Mouse (Mus musculus) right cerebral cortex, postnatal 14 days (tissue): ENCODE measurements around the gene Dnph1.
A peak's percentile ranks its signal among the peaks of the same experiment; 100 is the strongest.
"Not testable (repeated sequence)": the region's sequence is repeated elsewhere in the genome, so short reads cannot be mapped to it uniquely, and the experiment has no call there.

Experiments
- DNase-seq: peaks from one replicate; pipeline ENCODE4 v3.0.0; 2022

Gene Dnph1

DNA sequence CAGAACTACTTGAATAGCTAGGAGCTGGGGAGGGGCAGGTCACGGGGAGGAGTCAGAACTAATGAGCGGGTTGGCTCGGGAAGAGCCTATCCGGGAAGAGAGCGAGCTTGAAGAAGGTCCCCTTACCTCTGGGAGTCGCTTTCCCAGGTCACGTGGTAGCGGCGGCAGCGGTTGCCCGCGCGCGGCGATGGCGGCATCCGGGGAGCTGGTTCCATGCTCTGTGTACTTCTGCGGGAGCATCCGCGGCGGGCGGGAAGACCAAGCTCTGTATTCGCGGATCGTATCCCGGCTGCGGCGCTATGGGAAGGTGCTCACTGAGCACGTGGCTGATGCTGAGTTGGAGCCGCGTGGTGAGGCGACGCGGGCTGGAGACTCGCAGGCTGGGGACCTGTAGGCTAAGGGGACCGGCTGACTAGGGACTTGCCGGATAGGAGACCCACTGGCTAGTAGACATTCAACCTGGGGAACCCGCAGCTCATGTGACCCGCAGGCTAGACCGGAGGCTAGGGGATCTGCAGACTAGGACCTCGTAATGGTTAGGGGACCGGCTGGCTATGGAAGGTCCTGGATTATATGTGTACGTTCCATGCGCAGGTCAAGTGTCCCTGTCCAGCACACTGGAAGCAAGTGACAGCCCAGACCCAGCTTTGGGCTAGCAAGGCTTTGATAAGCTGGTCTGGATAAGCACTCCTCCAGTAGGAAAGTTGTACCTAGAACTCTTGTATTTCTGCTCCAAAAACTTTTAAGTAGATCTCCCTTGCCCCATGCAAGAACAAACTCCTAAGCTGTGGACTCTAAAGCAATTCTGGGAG is at the start of gene Dnph1:
Gene Dnph1 (plus strand): TSS at position 89 of the 812 bp plus-strand sequence.
- peak; percentile 77 for DNase-seq

DNA sequence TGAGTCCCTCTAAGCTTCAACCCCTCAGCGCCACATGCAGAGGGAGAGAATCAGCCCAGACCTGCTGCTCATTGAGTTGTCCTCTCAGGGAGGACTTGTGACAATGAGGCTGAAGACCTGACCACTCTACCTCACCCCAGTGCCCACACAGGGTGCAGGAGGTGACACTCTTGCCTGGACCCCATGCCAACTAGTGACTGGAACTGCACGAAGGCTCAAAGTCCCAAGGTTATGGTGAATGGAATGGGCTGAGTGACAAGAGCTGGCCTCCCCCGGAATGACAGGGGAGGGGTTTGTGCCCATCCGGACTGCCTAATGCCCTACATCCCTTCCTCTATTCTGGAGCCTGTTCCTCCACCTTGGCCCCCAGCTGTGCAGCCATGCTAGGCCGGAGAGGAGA is 43.8 kb upstream of the Dnph1 start:
- no peak for DNase-seq

DNA sequence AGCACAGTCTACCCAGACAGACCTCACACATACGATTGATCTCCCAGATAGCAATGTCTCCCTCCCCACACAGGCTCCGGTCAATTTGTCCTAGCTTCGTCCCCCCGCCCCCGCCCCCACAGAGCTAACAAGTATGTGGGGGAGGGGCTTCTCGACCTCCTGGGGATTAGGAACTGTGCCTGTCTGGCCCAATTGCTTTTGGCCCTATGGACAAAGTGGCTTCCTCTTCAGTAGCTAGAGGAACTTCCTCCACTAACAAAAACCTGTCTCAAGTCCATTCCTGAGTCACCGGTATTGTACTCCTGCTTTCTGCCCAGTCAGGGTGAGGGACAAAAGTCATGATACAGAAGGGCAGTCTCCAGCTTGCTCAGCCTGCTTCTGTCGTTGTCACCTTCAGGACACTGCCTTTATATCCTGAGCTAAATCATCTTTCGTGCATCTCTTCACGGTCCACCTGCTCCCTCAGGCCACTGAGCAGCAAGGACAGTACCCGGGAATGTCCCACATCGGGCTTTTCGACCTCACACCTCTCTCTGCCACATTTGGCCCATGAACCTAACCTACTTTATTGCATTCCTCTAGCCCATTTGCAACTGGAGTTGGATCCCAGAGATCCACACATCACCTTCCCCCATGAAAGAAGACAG is 43.1 kb upstream of the Dnph1 start:
- DNase-seq = no peak

DNA sequence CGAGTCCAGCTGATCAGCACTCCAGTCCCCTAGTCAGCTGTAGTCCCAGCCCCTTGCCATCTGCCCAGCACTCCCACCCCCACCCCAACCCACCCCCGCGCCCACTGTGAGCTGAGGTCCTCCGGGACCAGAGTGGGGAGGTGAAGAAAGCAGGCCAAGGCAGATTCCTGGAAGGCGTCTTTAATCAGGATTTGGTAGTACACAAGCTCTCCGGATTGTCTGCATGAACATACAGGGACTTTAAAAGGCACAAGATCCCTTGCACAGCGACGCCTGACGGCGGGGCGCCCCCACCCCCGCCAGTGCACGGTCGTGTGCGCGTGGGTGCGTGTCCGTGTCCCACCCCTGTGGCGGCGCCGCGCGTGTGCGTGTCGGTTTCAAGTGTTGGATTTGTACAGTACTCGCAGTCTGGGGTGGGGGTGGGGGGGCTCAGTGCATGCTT is 42.5 kb upstream of the Dnph1 start:
- no peak for DNase-seq

DNA sequence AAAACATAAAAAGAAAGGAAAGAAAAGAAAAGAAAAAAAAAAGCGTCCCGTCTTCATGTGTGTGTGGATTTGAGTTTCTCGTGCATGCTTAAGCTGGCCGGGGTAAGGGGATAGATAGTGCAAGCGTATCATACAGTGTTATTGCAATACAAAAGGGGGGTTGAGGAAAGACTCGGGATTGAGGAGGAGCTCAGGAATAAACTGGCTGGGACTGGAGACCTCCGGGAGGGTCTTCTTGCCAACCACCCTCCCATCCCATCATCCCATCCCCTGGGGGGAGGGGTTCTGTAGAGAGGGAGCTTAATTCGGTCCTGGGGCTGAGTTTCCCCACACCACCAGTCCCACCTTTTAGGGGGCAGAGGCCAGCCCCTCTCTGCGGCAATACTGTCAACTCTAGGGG is 42.0 kb upstream of the Dnph1 start:
- DNase-seq = no peak

DNA sequence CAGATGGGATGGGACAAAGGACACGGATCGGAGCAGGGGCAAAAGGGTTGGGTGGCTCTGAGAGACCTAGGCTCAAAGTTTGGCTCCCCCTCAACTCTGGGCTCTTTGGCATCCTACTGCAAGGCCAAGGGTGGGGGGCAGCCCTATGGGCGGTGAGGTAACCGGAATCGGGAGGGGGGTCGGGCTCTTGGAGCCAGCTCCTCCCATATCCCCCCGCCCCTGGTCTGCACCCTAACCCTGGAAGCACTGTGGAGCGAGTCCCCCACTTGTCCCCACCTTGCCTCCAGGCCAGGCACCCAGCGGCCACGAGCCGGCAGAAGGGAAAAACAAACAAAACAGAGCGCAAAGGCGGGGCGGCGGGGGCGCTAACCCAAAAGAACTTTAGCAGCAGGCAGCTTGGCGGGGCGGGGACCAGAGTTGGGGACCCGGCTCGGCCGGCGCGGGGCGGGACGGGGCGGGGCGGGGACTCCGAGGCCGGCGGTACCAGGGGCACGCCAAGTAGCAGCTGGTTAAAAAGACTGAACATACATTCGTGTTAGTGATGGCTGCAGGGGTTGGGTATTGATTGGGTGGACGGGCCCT is 41.3 kb upstream of the Dnph1 start:
- DNase-seq = no peak

DNA sequence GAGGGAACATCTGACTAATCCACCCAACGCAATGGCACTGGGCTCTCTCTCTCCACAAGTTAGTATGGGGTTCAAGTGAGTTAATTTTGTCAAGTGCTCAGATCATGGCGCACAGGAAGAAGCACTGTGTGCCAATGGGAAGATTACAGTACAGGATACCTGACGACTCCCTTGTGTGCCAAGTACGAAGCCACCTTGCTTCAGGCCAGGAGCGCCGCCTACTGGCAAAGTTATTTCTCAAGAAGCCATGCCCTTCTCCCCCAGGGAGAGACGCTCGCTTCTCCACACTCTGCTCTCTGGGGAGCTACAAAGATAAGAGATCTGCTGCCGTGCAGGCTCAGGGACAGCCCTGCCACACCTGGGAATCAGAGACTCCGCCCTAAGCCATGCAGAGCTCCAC is 38.7 kb upstream of the Dnph1 start:
- DNase-seq = peak; percentile 54

DNA sequence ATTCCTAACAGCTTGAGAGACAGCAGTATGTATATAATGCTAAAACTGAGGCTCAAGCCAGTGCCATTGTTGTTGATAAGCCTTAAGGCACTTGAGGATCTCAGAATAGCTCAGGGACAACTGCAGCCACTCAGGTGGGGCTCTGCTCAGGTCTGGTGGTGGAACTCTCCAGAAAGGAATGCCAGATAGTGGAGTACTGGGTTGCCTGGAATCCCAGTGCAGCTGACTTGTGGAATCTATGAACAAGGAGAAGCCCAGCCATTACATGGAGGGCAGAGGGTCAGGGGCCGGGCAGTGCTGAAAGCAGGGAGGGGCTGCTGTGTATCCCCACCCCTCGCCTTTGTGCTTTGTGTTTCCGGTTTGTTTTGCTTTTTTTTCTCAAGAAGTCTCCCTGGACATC is 38.1 kb upstream of the Dnph1 start:
- no peak for DNase-seq

DNA sequence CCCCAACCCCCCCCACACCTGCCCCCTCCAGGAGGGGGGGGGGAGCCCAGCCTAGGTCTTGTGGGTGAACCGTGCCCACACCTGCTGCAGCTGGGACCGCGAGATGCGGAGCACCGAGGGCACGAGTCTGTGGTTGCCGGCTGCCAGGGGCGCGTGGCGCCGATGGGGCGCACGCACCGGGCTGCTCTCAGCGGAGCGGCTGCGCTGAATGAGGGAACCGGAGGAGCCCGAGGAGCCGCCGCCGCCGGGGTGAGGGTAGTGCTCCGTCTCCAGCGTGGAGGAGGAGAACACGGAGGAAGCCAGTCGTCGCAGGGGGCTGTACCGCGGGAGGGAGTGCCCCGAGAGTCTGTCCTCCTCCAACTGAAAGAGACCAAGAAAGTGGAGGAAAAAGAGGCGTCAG is 35.8 kb upstream of the Dnph1 start:
- no peak for DNase-seq

DNA sequence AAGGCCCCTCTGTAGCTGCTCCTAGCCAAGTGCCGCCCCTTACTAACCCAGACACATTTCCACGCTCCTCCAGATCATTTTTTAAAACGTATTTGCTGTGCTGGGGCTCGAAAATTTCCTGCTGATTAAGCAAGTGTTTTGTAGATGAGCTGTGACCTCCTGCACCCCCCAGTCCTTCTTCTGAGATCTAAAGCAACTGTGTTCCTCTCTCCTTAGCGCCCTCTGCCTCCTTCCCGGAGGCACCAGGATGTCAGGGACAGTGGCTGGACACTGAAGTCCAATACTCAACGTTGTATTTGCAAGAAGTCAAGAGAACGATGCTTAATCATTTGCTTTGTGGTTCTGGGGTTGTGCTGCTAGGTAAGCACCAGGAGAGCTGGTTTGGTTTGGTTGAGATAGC is 35.2 kb upstream of the Dnph1 start:
- DNase-seq = no peak

DNA sequence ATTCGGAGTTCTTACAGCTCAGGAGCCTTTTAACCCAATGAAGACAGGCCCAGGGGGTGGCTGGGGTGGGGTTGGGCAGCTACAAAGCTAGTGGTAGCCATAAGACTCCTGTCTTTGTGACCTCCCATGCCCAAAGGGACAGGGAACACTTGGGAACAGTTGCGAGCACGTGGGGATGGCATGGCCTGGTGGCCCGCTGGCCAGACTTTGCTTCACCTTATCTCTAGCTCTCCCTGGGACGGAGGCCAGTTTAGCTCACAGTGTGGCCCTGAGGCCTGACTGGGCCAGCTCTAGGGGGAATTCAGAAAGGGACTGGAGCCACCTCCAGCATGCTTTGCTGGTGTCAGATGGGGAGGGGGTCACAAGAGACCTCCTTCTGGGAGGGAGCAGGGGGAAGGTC is 34.3 kb upstream of the Dnph1 start:
- no peak for DNase-seq

DNA sequence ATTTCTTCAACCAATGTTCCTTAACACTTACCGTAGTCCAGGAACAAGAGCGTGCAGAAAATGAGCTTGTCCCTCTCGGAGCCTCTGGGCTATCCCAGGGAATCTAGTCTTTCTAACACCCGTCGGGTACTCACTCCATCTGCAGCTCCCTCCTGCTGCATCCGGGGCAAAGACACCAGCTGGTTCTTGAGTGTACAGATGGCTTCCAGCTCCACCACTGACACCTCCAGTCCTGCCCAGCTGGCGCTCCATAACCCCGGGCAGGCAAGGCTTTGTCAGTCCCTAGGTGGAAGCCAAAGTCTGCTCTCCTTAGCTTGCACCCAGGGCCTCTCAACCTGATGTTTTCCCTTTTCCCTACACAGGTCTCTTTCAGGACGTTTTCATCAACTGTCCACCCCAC is 28.7 kb upstream of the Dnph1 start:
- DNase-seq = no peak

DNA sequence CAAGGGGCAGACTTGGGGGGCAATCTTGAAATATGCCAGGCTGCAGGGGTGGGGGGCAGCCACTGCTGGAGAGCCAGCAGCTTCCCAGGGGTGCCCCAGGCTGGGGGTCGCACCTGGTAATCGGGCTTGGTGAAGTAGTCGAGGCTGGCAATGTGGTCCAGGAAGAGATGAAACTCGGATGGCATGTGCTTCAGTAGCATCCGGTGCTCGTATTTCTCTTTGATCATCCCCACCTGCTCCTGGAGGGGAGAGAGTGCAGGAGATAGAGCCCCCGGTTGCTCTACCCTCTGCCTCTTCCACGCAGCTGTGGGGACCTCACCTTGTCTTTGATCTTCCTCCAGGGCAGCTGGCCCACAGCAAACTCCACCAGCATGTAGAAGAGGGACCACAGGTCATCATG is 19.9 kb upstream of the Dnph1 start:
- no peak for DNase-seq

DNA sequence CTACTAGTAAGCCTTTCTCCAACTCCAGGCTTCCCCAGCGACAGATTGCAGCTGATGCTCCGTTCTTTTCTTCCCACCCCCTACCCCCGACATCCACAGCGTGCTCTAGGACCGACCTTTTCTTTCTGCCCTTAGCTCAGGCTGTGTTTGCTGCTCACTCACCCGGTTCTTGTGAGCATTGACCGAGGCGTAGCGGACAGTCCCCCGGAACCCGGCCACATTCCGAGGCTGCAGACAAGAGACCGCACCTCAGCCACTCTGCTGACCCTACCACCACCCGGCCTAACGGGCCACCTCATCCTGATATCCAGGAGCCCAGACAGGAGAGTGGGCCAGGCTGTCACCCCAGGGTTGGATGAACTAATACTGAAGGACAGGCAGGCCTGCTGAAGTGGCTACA is 19.2 kb upstream of the Dnph1 start:
- DNase-seq = no peak

DNA sequence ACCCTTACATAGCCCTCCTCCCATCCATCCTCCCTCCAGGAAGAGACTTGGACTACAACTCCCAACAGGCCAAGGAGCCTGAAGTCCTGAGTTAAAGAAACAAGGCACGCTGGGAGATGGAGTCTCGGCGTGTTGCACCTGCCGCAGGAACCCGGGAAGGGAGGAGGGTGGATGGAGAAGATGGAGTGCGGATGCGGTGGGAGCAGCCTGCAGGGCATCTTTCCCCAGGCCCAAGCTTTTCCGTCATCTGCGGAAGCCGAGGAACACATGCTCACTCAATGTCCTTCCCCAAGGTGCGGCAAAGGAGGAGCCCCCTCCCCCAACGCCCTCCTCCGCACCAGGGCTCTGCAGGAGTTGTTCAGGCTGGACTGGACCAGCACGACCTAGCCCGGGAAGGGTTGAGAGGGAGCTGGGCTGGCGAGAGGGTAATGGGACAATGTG is 12.9 kb upstream of the Dnph1 start:
- peak; percentile 58 for DNase-seq

DNA sequence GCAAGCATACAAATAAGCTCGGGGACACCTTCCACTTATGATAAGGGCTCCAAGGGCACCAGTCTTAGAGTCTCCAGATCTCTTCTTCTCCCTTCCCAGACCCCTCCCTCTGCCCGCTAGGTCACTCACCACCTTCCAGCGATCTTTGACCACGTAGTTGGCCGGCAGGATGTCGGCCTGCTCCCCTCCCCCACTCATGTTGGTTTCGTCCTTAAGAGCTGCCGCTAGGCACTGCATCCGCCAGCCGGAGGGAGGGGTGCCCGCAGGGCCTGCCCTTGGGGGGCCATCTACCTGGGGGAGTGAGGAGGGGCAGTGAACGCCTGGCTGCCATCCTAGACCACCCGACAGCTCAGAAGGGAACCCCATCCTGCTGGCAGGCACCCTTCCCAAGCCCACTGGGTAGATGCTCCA is 12.5 kb upstream of the Dnph1 start:
- DNase-seq = no peak

DNA sequence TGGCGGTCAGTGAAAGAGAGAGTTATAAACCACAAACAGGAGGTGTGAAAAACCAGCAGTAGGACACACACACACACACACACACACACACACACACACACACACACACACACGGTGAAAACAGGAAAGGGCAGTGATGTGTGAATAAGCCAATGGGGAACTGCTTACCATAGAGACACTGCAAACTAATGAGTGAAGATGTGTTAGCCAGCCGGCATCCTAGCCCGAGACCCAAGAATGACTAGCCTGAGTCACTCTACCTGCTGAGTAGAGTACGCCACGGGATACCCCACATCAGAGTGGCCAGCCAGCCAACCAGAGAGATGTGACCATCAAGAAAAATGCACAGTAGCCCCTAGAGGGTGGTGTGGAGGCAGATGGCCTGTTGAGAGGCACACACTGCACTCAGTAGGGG is 12.0 kb upstream of the Dnph1 start:
- no peak for DNase-seq

DNA sequence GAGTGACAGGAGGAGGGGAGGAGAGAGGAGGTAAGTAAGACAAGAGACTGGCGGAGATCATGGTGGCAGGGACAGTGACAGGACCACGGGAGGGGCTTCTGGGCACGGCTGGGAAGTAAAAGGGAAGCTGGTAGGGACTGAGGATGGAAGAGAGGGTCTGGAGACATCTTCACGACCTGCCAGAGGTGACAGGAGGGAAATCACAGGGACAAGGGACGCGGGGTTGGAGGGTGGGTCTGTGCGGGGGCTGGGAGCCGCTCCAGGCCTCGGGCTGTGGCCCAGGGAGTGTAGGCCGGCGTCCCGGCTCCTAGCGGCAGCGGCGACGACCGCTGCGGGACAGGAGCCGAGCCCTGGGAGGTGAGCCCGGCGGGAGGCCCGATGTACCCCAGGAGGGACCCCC is 9.5 kb upstream of the Dnph1 start:
- DNase-seq = no peak

DNA sequence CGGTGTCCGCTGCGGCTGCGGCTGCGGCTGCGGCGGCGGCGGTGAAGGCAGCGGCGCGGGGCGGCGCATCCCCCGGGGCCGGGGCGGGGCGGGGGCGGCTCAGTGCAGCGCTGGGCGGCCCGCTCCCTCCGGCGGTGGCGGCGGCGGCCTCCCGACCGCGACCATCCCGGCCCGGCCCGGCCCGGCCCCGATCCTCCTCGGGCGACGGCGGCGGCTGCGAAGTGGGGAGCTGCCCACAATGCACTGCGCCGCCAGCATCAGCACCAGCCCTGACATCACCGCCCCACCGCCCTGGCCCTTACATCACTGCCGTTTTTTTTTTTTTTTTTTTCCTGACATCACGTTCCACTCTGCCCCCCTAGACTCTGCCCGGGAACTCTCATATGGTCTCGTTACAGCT is 9.1 kb upstream of the Dnph1 start, which contains the start of gene Ttbk1:
Gene Ttbk1 (minus strand): TSS at position 245 of the 400 bp plus-strand sequence.
- DNase-seq = peak; percentile 78

DNA sequence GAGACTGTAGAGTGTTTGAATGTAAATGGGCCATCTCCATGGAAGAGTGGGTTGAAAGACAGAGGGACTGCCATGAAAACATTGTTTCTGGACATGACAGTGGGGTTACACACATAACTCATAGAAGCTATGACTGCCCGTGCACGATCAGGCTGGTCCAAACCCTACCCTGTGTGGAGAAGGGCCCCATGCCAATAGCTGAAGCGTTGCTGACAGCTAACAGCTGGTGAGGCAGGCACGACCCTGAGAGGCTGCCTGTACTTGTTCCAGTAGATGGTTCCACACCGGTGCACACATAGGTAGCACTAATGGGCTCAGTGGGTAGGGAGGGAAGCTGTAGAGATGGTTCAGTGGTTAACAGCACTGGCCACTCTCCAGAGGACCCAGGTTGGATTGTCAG is 1.0 kb upstream of the Dnph1 start:
- no peak for DNase-seq

DNA sequence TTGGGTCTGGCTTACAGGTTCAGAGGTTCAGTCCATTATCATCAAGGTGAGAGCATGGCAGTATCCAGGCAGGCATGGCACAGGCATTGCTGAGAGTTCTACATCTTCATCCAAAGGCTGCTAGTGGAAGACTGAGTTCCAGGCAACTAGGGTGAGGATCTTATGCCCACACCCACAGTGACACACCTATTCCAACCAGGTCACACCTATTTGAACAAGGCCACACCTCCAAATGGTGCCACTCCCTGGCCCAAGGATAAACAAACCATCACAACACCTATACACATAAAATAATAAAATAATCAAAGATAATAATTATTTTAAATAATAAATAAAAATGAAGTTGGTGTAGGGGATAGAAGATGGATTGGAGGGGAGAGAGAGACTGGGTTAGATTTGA is 430 bp upstream of the Dnph1 start:
- not testable (repeated sequence) for DNase-seq

DNA sequence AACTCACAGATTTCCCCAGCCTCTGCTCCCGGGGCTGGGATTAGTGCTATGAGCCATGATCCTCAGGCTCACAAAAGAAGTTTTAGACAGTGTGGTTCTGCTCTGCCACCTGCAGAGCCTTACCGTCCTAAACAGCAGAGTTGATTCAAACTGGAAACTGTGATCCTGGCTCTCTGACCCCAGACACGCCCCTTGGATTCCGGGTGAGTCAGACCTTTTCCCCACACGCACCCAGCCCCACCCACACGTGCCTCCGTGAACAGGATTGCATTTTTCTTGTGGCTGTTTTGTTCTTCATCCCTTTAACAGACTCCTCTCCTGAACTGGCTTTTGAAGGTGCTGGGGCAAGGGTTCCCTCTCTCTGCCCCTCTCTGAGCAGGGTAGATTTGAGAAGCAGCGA is 1.4 kb downstream of the Dnph1 start:
- DNase-seq = no peak

DNA sequence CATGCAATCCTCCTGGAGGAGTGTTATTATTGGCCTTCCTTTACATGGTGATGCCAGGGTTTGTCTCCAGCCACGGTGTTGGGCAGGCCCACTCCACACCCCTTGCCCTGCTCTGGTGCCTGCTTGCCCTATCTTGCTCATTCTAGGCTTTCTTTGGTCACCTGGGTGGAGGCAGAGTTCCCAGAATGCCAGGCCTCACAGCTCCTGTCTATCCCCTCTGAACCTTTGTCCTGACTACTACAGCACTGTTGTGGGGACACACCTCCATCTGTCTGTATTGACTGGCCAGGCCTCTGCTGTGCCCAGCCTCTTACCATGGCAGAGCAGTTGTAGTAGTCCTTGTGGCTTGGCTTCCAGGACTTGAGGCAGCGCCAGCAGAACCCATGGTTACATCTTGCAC is 6.3 kb downstream of the Dnph1 start:
- DNase-seq = no peak
